18 mouse cellular contexts compared by ENCODE assay signal in the genomic region with DNA sequence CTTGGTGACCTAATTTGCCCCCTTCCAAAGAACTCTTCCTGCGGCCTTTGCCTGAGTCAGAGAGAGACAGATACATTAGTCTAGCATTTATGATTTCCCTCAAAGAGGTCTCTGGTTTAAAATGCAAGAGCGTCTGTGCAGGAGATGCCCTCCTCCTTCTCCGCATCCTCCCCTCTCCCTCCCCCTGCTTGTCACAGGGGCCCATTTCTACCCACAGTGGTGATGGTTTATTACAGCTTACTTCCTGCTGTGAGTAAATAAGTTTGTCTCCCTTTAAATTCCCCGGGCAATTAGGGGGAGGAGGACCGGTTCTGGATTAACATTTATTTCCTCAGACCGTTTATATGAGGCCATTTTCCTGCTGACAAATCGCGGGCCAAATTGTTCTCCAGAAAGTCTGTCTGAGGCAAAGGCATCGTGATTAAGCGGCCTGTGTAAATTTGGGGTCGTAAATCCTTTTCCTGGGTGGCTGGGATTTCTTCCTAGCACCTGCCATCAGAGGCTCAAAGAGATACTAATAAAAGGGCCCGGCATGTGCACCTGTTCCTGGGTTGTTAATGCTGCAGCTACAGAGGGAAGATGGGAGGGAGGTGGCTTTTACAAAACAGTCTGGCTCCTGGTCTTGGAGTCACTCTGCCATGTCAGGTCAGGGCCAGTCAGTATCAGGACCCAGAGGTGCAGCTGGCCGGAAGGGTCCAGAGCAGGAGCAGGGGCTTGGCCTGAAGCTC.
"Had no signal": no experiment of that assay in that cellular context is flagged by ENCODE, and none has a peak within 500 bp of the region (broad histone marks: within the 10 kb centered on the region; RNA-seq: fewer than 3 reads in every experiment).

No protein-coding gene starts in this region.

- H3K27me3 ChIP-seq: midbrain, embryonic 12.5 days; stomach, embryonic 15.5 days had no signal

- H3K9ac ChIP-seq: liver, embryonic 14.5 days; lung, embryonic 14.5 days; midbrain, embryonic 12.5 days; stomach, embryonic 15.5 days had no signal

- DNase-seq: lung, adult 18-20 months; lung, embryonic 14.5 days; lung, postnatal 10 days; lung, postnatal 4 days; midbrain, embryonic 14.5 days; retina, postnatal 1 day; right cerebral cortex, adult 18-20 months; right cerebral cortex, postnatal 14 days; thymus, adult 2 months; thymus, postnatal 25 days; thymus, postnatal 4 days had no signal

- H3K4me1 ChIP-seq: stomach, embryonic 15.5 days had no signal

- H3K36me3 ChIP-seq: midbrain, embryonic 10.5 days; midbrain, embryonic 12.5 days; stomach, embryonic 15.5 days had no signal

- H3K9me3 ChIP-seq: midbrain, embryonic 10.5 days; midbrain, embryonic 12.5 days; stomach, embryonic 15.5 days had no signal

- H3K4me2 ChIP-seq: lung, embryonic 14.5 days; midbrain, embryonic 12.5 days; stomach, embryonic 15.5 days had no signal

- H3K27ac ChIP-seq: liver, embryonic 14.5 days; midbrain, embryonic 12.5 days; stomach, embryonic 15.5 days; stomach, postnatal 0 days had no signal

- ATAC-seq: midbrain, embryonic 16.5 days had no signal

- H3K4me3 ChIP-seq: midbrain, embryonic 10.5 days; midbrain, embryonic 12.5 days; myocyte; stomach, embryonic 15.5 days had no signal
